Mouse (Mus musculus): Measurements from ENCODE around the gene Rab27a.

DNA sequence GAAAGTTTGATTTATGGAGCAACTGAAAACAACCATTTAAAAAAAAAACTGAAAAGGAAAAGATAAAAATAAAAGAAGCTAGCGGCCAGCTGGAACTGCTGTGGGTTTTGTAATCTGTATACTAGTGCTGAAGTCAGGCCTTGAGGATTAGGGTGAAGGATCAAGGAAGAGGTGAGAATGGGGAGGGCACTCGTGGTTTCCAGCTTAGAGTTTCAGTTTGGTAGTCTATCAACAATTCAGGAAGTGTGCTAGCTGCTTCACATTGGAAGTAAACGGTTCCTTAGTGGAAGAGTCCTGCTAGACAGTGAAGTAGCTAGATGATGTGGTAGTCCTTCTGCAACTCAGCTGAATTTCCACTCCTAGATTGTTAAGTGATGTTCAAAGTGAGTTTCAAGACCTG lies 36.3 kb upstream of the Rab27a start:
- TF ChIP-seq MAX (IDR thresholded peaks at IDR 0.05; ENCODE audit: low read length) (no peak), JUND (IDR thresholded peaks at IDR 0.05; ENCODE audit: low read depth, low read length) (no peak), CTCF (IDR thresholded peaks at IDR 0.05 in 2 of 3, conservative IDR thresholded peaks at IDR 0.05 in 1 of 3; ENCODE audit: control insufficient read depth in 1 of 3, insufficient read depth in 1 of 3, low read depth in 2 of 3, low read length in 3 of 3, poor library complexity in 1 of 3, severe bottlenecking in 1 of 3) (no peak), CHD1 (IDR thresholded peaks at IDR 0.05; ENCODE audit: low read depth, low read length) (no peak), EP300 (IDR thresholded peaks at IDR 0.05; ENCODE audit: low read depth in 1 of 2, low read length in 2 of 2) (no peak), RAD21 (IDR thresholded peaks at IDR 0.05; ENCODE audit: low read depth, low read length) (no peak), MXI1 (IDR thresholded peaks at IDR 0.05; ENCODE audit: low read depth, low read length) (no peak)
